Mouse (Mus musculus) cerebellum, adult 9-11 months (tissue): ENCODE measurements at regions not wholly inside any gene's neighbourhood (a gene's known extent, or its start where the extent isn't known, plus 50 kb on each side); places are given as distances from the start of the nearest gene placed in this dataset.
"Not testable (repeated sequence)": the region's sequence is repeated elsewhere in the genome, so short reads cannot be mapped to it uniquely, and the experiment has no call there.

Experiments used
- DNase-seq: peaks from one replicate; pipeline ENCODE4 v3.0.0; 2022

GRCm38 (mm10) chr3:18295921-18296320 is 347.7 kb downstream of the Cypt12 start:
- no peak for DNase-seq

DNA sequence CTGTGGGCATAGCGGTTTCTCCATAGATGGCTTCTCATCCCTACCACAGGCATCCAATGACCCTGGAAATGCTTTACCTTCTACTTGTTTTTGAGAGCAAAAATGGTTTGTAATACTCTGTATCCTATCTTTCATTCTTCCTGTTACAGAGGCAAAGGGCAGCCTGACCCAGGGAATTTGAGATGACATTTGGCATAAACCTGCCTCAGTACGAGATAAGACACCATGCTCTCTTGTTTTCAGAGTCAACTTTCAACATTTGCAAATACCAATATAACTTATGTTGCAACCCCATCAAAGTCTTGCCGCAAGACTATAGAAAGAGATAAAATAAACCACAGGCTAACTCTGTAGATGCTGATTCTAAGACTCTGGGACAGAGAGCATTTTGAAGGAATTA is 350.5 kb downstream of the Cypt12 start:
- DNase-seq, result no peak

GRCm38 (mm10) chr3:18299502-18299901 is 351.3 kb downstream of the Cypt12 start:
- no peak for DNase-seq

DNA sequence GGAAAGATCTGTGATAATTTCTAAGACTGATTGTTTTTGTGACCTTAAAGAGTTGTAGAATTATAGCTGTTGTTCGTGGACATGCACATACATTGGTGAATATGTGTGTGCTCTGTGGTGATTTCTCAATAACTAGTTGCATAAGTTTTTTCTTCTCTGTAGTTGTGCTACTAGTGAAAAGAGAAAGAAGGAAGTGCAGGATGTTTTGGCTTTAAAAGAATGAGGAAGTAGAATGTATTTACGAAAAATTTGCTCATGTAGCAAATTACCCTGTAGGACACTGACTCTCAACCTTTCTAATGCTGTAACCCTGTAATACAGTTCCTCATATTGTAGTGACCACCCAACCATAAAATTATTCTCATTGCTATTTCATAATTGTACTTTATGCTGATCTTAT is 371.2 kb downstream of the Cypt12 start:
- no peak for DNase-seq

GRCm38 (mm10) chr3:18333182-18333581 is 385.0 kb downstream of the Cypt12 start:
- DNase-seq, result no peak

- no peak for DNase-seq
These were observed 391.0 kb downstream of the Cypt12 start for GRCm38 (mm10) chr3:18339189-18339588.

DNA sequence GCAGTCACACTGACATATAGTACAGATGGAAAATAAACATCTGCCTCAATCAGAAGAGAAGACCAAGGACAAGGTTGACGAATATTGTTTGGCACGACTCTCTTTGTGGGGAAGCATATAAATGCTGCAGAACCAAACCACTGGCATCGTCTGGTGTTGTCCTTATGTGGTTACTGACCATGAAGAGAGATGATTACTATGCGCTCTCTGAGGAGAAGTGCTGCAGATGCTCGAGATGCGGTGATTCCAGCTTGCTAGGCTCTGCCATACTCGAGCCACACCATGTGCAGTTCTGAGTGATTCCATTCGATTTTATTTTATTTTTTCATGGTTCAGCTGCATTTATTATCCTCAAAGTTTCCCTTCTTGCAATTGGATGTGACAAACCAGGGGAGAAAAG is 393.5 kb downstream of the Cypt12 start:
- no peak for DNase-seq

GRCm38 (mm10) chr3:18378014-18379005 is 430.1 kb downstream of the Cypt12 start:
- no peak for DNase-seq

DNA sequence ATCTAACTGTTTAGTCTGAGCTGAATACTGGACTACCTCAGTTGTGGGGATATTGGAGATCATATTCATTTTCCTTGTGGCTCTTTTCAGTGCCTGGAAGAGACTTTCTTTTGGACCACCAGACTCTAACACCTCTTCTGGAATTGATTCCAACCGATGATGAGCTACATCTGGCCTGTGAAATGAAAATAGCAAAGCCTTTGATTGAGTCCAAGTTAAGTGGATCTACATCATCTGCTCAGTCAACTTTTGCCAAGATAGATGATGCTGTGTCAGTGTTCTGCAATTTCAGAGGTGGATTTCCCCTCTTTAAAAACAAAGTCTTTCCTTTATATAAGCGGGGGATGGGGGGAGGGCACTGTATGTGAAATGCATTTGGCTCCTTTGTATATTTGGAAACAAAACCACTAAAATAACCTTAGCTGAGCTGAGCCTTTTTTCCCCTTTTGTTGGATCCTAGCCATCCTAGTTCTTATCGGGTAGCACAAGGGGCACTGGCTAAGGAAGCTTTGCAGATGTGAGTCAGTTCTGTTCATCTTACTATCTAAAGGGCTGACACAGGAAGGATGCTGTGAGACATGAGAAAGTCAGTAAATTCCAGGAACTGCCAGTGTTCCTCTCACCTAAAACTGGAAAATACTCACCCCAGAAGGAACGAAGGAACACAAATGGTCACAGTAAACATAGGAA is 473.8 kb downstream of the Cypt12 start:
- no peak for DNase-seq

GRCm38 (mm10) chr3:18428908-18429307 is 480.7 kb downstream of the Cypt12 start:
- DNase-seq, result no peak

DNA sequence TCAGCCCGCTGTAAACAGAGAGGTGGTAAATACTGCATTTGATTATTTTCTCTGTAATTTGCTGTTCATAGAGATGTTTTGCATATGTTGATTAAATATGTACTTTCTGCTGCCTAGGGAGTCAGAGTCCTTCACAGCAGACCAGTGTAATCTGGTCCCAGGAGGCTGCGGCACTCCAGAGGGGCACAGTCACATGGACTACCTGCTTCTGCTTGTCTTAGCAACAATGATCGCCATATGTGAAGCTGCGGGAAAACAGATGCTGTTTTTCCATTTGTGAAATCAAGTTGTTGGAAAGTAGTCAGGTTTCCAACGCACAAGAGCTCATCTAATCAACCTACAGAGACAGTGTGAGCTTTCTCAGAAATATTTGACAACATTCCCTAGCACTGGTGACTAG is 490.6 kb downstream of the Cypt12 start:
- no peak for DNase-seq

- DNase-seq, result no peak
These were observed 504.2 kb downstream of the Cypt12 start for GRCm38 (mm10) chr3:18452197-18452933.

DNA sequence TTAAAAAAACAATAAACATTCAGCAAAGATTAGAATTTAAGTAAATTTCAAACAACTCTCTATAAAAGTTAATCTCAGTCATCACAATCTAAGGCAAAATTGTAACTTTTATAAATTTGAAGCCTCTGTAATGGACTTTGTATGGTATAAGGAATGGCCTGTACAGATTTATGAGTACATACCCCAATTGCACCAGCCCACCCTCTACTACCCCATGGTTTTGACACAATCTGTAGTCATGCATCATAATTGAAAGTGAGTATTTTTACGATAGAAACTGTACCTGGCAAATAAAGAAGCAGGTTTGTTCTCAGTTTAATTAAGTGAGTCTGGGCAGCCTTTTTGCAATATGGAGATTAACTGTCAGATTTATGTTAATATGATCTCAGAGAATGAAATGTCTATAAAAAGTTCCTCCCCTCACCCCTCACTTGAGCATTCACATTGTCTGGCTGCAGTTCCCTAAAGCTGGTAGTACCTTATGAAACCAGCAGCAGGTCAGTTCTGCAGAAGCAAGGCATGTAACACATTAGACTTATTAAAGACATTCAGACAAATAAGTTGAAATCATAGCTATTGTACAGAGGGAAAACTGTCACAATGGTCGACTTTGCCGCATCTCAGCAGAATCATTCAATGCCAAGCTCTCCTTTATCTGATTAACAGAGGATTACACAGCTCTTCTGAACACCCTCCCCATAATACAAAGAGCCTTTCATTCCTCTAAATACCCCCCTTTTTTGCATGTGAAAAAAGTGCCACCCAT is 505.2 kb downstream of the Cypt12 start:
- DNase-seq, result no peak

DNA sequence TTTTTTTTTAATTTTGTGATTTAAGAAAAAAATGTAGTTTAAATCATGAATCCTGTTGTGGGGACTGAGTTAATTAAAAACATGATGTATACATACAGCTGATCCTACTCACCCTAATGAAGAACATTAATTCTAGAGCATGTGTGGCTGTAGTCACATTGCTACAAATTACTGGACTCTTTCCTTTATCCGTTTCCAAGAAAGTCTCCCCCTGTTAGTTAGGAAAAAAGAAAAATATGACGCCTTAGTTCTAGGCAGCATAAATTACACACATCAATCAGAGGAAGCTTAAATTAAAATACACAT is 505.7 kb downstream of the Cypt12 start:
- DNase-seq, result no peak

DNA sequence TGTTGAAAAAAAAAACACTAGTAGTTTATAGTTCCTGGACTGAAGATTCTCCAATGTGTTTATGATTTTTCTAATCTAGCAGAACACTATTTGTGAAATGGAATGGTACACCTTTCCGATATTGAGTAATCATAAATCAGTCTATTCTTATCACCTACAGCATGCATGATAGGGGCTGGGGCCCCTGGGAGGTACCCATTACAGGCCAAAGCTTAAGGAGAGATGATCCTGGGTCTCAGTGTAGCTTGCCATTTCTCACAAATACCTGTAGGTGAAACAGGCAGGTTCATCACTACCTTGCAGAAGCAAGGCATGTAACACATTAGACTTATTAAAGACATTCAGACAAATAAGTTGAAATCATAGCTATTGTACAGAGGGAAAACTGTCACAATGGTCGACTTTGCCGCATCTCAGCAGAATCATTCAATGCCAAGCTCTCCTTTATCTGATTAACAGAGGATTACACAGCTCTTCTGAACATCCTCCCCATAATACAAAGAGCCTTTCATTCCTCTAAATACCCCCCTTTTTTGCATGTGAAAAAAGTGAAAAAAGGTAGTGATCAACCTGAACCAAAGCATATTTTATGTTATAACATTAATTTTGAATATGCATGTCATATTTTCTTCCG is 506.5 kb downstream of the Cypt12 start:
- DNase-seq, result not testable (repeated sequence)

DNA sequence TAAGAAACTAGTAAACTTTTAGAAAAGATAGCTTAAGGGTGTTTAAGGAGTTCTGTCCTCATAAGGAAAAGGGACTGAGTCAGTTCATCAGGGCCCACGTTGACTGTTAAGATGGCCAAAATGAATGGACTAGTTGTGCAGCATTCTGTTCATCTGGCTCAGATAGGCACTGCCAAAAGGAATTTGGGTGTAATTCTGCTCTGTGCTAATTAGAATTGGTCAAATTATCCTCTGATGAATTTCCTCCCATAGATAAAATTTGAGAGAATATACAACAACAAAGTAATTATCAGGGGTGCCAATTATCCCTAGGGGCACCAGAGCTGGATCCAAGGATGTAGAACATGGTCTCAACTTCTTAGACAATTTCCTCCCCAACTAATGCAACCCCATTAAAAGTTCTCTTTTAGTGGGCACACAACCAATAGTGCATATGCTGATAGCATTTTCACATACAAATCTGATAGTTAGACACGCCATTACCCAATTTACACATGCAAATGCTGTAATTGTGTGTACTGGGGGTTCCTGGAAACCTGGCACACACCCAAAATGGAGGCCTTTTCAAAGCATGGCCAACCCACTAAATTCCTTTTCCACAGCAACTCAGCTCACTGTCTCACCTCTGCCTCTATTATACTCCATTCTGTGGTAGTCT is 508.0 kb downstream of the Cypt12 start:
- no peak for DNase-seq

DNA sequence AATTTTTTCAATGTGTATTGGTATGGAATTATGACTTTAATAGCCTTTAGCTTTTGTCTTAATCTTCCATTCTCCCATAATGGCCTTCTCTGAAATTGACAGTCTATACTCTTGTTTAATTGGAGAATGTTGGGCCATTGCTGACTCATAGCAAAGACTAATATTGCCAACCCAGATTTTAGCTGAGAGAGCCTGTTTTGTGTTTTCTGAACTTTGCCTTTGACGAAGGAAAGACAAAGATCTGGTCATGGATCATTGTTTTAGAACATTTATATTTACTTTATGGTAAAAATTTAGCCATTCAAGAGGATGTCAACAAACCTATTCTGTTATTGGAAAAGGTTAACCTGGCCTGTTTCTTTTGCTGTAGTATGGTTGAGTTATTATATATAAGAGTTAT is 512.1 kb downstream of the Cypt12 start:
- DNase-seq, result no peak

- DNase-seq, result no peak
These were observed 523.6 kb downstream of the Cypt12 start for GRCm38 (mm10) chr3:18471846-18472245.

DNA sequence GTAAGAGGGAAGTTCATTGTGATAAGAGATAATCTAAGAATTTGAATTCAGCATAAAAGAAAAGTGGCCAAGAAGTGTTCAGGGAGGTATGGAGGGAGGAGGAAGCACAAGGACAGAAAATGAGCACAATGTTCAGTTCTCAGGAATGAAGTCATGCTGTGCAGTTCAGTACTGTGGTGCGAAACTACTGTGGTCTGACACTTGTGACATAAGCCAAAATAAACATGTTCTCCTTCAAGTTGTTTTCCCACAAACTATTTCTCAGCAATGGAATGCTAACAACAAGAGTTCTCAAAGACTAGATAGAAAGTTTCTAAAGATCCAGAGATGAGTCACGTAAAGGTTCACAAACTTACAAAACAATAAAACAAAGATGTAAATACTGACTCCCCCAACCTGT is 531.3 kb downstream of the Cypt12 start:
- DNase-seq, result no peak

- no peak for DNase-seq
These were observed 533.8 kb downstream of the Cypt12 start for GRCm38 (mm10) chr3:18482006-18482405.

DNA sequence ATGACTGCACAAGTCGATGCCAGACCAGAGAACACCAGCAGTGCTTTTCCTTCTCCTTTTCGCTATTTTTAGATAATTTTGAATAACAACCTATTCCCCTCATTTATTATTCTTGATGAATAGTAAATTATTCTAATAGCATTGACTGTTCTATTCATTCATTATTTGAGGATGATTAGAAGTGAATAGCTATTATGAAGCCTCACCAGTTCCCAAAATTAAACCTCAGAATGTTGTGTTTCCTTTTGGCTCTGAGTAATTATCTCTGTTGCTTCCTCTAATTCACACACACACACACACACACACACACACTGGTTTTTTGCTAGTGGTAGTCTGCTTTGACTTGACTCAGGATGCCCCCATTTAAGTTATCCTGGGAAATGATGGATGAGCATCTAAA is 540.7 kb downstream of the Cypt12 start:
- DNase-seq, result no peak

GRCm38 (mm10) chr3:18522562-18522961 is 574.4 kb downstream of the Cypt12 start:
- DNase-seq, result no peak
